Mouse (Mus musculus) T-helper 2 cell (primary cell): ENCODE measurements around the gene Irgm1.
"Not testable (repeated sequence)": the region's sequence is repeated elsewhere in the genome, so short reads cannot be mapped to it uniquely, and the experiment has no call there.

Source experiments
- in situ Hi-C: fragments of 300-600 bp; cut with MboI, MseI; formaldehyde crosslinking; loops from one replicate; pipeline ENCODE4 v1.15.1; 2025; ENCODE audit warnings: high pct_unique_total_duplicates

The Irgm1 gene

DNA sequence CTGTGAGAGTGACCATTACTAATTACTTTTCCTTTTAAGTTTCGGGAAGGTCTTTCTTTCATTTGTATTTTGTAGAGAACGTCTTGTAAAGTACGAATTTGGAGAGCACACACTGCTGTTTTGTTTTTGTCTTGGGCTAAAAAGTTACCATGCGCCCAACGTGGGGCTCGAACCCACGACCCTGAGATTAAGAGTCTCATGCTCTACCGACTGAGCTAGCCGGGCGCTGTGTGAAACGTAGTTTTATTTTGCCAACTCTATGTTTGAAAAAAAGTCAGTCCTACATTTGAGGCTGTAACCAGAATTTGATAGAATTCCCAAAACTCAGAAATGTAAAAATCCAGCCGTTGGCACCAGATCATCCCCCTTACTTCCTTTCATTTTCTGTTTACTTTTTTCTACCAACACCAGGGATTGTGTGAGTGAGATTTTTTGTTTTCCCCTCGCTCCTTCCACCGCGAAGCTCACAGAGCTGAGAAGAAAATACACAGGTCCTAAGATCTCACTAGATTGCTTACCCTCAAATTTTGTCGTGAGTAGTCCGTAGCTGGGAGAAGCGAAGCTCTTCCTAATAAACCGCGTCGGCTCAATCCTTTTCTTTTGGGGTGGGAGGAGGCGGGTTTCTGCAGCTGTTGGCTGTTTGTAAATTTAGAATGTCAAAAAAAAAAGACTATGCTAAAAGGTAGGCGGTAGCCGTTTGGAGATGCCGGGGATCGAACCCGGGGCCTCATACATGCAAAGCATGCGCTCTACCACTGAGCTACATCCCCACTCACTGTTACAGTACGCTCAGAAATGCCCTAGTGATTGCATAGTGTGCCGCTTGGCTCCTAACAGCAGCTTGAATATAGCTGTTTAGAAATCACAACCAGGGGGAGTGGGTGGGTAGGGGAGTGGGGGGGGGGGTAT is 37.5 kb downstream of the Irgm1 start:
- in situ Hi-C loops: no loop called here

DNA sequence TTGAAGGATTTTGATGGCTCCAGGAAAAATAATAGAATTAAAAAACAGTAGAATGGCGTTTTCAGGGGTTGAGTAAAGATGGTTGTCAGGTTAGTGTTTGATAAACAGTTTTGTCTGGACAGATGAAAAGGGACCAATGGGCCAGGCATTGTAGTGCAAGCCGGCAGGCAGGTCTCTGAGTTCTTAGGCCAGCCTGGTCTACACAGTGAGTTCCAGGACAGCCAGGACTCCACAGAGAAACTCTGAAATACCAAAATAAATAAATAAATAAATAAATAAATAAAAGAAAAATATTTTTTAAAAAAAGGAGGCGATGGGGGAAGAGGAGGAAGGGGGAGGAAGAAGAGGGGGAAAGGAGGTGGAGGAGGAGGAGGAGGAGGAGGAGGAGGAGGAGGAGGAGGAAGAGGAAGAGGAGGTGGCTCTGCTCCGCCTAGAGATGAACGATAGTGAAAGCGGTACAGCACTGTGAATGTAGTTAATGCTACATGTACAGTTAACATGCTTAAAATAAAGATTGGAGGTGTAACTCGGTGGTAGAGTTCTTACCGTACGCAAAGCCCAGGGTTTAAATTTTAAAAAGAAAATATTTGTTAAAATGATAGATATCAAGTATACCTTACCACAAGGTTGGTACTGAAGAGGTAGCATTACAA is 38.3 kb downstream of the Irgm1 start:
- in situ Hi-C loops: no loop called here

DNA sequence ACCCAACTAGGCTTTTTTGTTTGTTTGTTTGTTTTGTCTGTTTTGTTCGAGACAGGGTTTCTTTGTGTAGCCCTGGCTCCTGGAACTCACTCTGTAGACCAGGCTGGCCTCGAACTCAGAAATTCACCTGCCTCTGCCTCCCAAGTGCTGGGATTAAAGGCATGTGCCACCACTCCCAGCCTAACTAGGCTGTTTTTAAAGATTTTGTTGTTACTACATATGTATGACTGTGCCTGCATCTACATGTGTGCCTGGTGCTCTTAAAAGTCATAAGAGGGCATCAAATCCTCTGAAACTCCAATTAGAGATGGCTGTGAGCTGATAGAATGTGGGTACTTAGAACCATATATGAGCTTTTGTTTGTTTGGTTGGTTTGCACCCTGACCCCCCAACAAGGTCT is 40.2 kb downstream of the Irgm1 start:
- in situ Hi-C loops: no loop called here

DNA sequence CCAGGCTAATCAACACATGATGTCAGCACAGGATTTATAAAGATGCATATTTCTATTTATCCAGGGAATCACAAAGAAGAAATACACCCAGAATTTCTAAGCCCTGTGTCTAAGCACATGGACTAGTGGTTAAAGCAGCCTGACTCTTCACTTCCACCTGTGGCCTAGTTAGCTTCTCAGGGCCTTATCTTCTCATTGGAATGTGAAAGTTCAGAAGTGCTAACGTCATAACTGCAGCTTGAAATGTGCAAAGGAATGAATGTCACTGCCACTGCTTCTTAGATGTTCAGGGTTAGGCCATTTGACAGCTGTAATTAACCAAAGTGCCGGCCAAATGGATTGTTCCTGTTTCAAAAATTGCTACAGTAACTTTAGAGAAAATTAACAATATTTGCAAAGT is 41.2 kb downstream of the Irgm1 start:
- in situ Hi-C loops: no loop called here

DNA sequence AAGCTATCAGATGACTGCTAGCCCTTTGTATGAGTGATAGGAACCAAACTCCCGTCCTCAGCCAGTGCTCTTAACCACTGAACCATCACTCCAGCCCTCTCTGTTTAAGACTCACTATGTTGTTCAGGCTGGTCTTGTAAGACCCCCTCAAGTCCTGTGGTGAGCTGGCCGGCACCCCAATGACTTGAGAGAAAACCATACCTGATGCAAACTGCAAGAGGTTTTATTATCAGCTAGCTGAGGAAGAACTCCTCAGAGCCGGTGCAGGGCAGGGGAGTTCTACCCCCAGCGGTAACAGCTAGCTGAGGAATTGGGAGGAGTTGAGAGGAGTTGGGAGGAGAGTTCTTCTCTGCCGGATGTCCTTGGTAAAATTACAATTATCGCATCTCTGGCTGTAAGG is 43.6 kb downstream of the Irgm1 start:
- in situ Hi-C loops: no loop called here

DNA sequence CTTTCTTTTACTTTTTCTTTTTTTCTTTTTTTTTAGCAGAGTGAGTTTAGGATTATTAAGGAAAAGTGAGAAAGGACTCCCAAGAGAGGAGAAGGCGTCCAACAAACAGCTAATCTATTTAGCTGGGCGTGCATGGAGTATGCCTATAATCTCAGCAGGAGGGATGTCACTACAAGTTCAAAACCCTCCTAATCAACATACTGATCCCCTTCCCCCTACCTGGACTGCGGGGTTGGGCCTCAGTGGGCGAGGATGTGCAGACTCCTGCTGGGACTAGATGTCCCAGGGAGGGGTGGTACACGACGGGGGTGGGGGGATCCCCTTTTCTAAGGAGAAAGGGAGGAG is 44.8 kb downstream of the Irgm1 start:
- in situ Hi-C loops: no loop called here

DNA sequence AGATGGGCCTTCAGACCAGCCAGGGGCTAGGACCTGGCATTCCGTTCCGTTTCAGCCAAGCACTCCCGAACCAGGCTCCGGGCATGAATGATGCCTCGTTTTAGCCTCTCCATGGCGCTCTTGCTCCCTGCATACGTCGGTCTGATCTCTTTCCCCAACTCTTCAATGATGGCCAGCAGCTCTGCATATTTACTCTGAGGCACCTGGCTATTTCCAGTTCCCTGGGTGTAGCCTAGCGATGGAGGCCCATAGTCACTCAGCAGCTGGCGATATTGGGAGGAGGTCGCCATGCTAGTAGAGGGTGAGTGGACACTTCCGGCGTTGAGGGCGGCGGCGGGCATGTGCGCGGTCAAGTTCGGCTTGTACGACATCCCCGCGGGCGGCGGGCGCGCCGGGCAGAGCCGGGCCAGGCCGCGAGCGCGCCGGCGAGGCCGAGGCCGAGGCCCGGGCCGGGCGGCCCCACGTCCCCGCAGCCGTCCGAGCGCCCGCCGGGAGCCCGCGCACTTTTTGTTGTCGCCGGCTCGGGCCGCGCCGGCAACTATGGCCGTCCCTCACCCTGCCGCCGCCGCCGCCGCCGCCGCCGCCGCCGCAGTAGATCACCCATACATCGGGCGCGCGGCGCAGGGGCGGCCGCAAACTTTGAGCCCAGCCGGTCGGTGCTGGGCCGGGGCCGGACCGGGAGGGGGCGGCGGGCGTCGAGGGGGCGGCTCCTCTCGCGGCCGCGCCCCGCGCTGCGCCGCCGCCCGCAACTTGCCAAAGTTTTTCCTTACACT is 45.3 kb downstream of the Irgm1 start, which contains the start of the genes Trim7 and Gm12184:
Gene Trim7, plus strand, starts transcription at position 162 of the 773 bp plus-strand sequence.
Gene Gm12184, minus strand, starts transcription at position 677 of the 773 bp plus-strand sequence.
- in situ Hi-C loops: not testable (repeated sequence)

DNA sequence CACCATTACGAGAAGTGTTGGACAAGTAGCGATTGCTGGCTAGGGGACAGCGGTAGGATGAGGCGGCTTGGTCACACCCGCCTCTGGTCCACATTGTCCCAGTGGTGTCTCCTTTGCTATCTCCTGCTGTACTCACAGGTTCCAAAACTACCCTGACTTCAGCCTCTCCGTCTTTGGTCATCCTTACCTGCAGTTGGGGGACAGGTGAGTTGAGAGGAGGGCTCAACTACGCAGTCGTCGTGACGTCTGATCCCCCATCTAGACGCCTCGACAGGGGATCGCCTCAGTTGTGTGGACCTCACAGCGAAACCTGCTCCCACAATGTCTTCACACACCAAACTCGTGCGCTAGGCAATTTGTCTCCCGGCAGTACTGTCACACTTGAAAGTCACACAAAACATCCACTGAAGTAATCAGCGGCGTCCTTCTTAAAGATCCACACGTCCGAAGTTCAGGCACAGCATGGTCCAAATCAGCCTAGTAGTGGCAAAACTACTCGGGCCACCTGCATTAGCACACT is 47.1 kb downstream of the Irgm1 start:
- in situ Hi-C loops: loop anchor here (25.0 kb wide), 1 partner anchor 888 kb away; the partner anchor contains the start of gene Cnot6

DNA sequence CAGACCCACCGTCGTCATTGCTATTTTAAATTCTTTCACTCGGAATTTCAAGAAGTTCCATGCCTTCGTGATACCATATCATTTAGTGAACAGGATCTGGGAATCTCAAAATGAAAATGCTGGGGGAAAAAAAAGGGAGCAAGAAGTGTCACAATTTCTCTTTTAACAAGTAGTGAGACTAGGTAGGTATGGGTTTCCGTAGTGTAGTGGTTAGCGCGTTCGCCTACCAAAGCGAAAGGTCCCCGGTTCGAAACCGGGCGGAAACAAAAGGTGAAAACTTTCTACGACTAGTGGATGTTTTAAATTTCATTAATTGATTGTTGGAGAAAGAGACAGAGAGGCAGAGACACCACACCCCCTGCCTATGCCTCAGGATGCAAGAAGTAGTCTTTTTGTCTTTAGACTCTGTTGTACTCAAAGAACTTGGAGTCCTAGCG is 47.9 kb downstream of the Irgm1 start:
- in situ Hi-C loops: loop anchor here (25.0 kb wide), 1 partner anchor 889 kb away; the partner anchor contains the start of gene Cnot6

DNA sequence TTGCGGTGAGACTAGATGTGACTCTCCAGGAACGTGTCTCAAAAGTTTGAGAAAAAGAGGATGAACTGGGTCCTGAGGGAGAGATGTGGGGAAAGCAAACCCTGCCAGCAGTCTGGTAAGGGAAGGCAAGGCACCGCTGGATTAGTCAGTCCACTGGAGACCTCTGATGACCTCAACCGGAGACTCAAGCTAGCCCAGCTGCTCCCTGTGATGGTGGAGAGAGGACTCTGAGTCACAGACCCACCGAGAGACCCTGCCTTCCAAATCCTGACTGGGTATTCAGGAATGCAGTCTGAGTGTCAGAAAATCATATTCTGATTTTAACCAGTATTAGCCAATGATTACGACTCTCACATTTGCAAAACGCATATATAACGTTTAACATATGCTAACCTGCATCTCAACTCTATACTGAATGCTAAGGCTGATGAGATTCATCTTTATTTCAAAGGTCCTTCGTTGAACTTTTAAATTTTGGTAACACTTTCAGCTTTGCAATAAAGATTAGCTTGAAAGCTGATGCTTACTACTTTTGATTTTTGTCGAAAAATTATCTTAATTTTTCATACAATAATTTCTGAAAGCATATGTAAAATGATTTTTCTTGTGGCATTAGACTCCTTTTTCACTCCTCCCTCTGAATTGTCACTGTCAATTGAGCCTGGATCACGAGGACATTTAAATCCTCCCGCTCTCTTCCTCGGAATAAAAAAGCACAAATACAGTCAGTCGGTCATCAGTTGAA is 48.5 kb downstream of the Irgm1 start:
- in situ Hi-C loops: loop anchor here (25.0 kb wide), 1 partner anchor 889 kb away; the partner anchor contains the start of gene Cnot6

DNA sequence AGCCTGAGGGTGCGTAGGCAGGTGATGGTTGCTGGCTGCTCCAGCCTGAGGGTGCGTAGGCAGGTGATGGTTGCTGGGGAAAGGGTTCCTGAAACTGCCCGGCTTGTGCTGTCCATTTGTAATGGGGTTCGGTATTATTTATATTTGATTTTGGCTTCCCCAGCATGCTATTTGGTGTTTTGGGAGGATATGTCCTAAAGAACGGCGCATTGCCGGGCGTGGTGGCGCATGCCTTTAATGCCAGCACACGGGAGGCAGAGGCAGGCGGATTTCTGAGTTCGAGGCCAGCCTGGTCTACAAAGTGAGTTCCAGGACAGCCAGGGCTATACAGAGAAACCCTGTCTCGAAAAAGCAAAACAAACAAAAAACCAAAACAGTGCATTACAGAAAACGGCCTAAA is 50.2 kb downstream of the Irgm1 start:
- in situ Hi-C loops: loop anchor here (25.0 kb wide), 1 partner anchor 891 kb away; the partner anchor contains the start of gene Cnot6

DNA sequence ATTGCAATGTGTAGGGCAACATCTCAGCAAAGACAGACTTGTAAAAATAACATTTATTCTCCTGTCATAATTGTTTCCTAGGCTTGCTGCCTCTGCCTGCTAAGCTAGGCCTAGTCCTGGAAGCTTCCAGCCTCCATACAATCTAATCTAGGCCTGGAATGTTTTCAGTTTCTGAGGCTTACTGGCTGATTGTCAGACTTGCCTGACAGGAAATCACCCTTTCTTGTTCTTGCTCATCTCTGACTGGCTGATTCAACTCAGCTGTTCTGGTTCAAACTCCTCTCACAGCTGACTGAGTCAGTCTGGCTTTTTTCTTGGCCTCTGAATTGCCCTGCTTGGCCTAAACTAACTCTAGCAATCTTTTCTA is 51.2 kb downstream of the Irgm1 start:
- in situ Hi-C loops: loop anchor here (25.0 kb wide), 1 partner anchor 892 kb away; the partner anchor contains the start of gene Cnot6

DNA sequence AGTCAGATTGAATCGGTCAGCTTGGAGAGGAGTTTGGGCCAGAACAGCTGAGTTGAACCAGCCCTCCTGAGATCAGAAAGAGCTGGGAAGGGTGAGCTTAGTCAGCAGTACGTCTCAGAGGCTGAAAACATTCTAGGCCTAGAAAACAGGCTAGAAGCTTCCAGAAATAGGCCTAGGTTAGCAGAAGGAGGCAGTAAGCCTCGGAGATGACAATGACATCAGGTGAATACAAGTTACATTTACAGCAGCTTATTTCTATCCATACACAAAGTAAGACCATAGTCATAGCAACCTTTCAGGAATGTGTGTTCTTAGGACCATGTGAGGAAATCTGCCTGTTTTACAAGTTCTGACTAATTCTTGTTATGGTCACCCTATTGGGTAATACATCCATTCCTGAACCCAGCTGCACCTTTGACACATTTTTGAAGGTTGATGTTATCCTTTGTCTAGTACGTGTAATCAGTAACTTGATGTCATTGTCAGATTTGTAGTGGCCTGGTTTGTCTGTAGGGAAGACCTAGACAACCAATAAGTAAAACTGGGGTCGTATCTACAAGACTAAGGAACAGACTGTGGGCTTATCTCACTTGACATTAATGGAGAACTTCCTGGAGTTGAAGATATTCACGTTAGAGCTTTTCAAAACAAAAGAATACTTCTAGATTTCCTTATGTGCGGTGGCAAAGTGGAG is 51.7 kb downstream of the Irgm1 start:
- in situ Hi-C loops: loop anchor here (5.0 to 25.0 kb wide), 3 partner anchors 38 to 1485 kb away; partner anchors contain the start of gene Cnot6

DNA sequence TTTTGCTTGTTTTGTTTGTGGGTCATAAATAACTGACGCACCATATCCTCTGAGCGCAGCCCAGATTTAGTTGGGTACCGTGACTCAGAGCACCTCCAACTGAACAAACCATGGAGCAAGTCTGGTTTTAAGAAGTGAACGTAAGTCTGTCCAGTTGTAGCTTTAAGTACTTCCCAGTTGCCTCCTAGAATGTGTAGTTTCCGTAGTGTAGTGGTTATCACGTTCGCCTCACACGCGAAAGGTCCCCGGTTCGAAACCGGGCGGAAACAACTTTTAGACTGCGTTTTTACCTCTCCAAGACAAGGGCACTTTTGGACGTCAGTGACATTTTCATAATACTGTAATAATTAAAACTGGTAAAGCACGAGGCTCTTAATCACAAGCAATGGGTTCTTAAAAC is 53.1 kb downstream of the Irgm1 start:
- in situ Hi-C loops: loop anchor here (5.0 to 25.0 kb wide), 3 partner anchors 39 to 1486 kb away; partner anchors contain the start of gene Cnot6

DNA sequence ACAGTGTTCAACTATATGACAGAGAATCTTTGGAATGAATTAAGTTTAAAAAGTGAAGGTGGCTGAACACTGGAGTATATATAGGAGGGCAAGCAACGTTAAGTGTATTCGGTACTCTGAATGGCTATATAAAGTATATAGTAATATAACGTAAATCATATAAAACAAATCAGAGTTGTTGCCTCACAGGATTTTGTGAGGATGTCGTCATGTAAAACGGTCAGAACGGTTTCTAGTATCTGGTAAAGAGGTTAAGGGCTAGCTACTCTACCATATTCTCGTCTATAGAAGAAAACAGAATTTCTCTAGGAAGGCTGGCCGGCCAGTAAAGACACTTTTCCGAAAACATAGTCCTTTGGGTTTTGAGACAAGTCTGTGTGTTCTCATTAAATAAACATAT is 53.7 kb downstream of the Irgm1 start:
- in situ Hi-C loops: loop anchor here (5.0 to 25.0 kb wide), 3 partner anchors 40 to 1487 kb away; partner anchors contain the start of gene Cnot6

DNA sequence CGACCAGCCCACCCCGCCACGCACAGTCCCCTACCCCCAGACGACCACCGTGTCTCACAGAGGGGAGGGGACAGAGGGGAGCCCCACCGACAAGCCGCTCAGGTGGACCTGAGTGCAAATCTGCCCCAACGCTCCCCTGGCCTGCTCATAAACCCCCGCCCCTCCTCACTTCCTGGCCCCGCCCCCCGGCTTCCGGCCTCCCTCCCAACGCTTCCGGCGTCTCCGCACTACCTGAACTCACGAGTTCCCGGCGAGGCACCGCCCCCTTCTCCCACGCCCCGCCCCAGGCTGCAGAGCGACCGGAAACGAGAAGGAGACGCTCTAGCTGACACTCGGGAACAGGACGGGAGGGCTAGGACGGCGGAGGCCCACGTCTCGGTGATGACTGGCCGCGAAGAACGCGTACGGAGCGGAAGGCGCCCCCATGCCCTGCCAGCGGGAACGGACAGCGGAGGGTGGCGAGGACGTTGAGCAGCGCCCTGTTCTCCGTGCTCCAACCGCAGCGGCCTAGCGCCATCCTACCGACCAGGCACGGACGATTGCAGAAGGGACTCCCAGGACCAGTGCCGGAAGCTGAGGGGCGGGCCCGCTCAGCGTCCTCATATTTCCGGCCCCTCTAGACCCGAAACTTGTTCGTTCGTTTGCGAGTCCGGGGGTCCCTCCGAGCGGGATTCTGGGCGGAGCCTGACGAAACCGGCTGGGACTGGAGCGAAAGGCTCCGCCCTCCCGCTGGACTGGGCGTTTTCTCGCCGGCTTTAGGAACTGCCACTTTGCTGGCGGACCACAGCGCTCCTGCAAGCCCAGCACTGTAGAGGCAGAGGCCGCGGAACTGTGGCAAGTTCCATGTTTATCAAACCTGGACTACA is 54.5 kb downstream of the Irgm1 start, which contains the start of gene Trim41:
Gene Trim41, minus strand, starts transcription at position 554 of the 866 bp plus-strand sequence.
- in situ Hi-C loops: loop anchor here (5.0 to 25.0 kb wide), 3 partner anchors 40 to 1488 kb away; partner anchors contain the start of gene Cnot6

DNA sequence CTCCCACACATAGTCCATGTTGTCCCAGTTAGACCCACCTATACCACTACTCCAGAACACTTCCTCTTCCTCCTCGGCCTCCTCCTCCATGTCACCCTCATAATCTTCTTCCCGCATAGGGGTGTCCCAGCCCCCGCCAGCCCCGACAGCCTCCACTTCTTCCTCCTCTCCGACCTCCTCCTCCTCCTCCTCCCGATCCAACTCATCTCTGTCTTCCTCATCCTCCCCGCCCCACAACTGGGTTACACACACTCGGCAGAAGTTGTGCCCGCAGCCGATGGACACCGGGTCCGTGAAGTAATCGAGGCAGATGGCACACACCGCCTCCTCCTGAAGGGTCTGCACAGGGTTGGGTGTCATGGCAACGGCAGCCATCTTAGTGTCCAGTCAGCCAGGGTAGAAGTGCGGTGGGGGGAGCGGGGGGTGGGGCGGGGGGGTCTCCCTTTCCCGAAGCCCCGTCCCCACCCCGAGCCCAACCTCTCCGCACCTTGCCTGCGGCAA is 55.2 kb downstream of the Irgm1 start:
- in situ Hi-C loops: loop anchor here (5.0 to 25.0 kb wide), 3 partner anchors 41 to 1488 kb away; partner anchors contain the start of gene Cnot6

DNA sequence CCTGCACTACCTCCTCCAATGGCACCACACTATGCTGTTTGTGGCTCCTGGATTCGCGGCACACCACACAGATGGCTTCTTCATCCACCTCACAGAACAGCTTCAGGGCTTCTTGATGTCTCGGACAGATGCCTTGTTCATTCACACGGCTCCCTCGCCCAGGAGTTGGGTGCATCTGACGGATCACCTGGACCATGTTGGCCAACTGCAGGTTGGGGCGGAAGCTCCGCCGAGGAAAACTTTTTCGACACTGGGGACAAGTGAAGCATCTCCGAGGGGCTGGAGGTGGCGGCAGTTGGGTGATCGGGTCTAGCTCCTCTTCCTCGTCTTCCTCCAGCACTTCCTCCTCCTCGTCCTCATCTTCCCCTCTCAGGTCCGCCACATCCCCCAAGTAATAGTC is 55.6 kb downstream of the Irgm1 start:
- in situ Hi-C loops: loop anchor here (5.0 to 25.0 kb wide), 3 partner anchors 41 to 1489 kb away; partner anchors contain the start of gene Cnot6
